Mouse (Mus musculus) lung, postnatal 0 days (tissue): ENCODE data around the gene Tepsin.

Source experiments
- CTCF ChIP-seq: IDR thresholded peaks from 2 replicates; pipeline ENCODE4 v1.5.1; 2016; ENCODE audit warnings: antibody characterized with exemption, mild to moderate bottlenecking
- EP300 ChIP-seq: IDR thresholded peaks from 2 replicates; pipeline ENCODE4 v1.6.1; 2016; ENCODE audit warnings: antibody characterized with exemption, mild to moderate bottlenecking, control low read depth

GRCm38 (mm10) chr11:120055953-120056732 lies 42.4 kb downstream of the Tepsin start:
- TF ChIP-seq EP300 = no peak
- TF ChIP-seq CTCF = no peak
